Mouse (Mus musculus) heart, adult 2 months (tissue): Measurements from ENCODE around the gene Nfu1. TPM values are rescaled to one million over a fixed set of nuclear protein-coding genes. Genes with fewer than 3 reads are reported as not detected.

Experiments
- DNase-seq, 2 experiments: peaks; one replicate each; pipeline ENCODE4 v3.0.0; 2021
- H3K27ac ChIP-seq: fragments of 200-600 bp; 2 replicates; pipeline ENCODE4 v1.8.1; 2022
- H3K27me3 ChIP-seq: fragments of 200-500 bp; 2 replicates; pipeline ENCODE4 v1.6.1; 2012; ENCODE audit warnings: mild to moderate bottlenecking, low read length, inconsistent platforms, mixed read lengths; ENCODE audit not compliant: control insufficient read depth, insufficient read depth
- H3K36me3 ChIP-seq: fragments of 200-500 bp; 2 replicates; pipeline ENCODE4 v1.6.1; 2012; ENCODE audit warnings: low read length, inconsistent platforms; ENCODE audit not compliant: control insufficient read depth, insufficient read depth
- H3K4me1 ChIP-seq: fragments of 200-500 bp; 2 replicates; pipeline ENCODE4 v1.6.1; 2011; ENCODE audit warnings: low read length; ENCODE audit not compliant: control insufficient read depth, insufficient read depth
- H3K4me3 ChIP-seq: fragments of 200-600 bp; 2 replicates; pipeline ENCODE4 v1.8.1; 2022
- H3K79me2 ChIP-seq: fragments of 200-500 bp; replicated peaks from 2 replicates; pipeline ENCODE4 v1.6.1; 2012; ENCODE audit warnings: mild to moderate bottlenecking, inconsistent platforms, low read length, moderate library complexity, mixed read lengths; ENCODE audit not compliant: control insufficient read depth, insufficient read depth
- H3K9ac ChIP-seq: fragments of 200-500 bp; 2 replicates; pipeline ENCODE4 v1.6.1; 2012; ENCODE audit warnings: low read depth, mild to moderate bottlenecking, control low read depth, inconsistent platforms, low read length, mixed read lengths
- CTCF ChIP-seq: fragments of 200-600 bp; IDR thresholded peaks from 2 replicates; pipeline ENCODE4 v1.8.1; 2022; ENCODE audit warnings: antibody characterized with exemption, mild to moderate bottlenecking, moderate library complexity
- EP300 ChIP-seq: fragments of 200-500 bp; IDR thresholded peaks from 2 replicates; pipeline ENCODE4 v1.6.1; 2011; ENCODE audit warnings: low read depth, low read length, control low read depth; ENCODE audit not compliant: insufficient read depth
- POLR2A ChIP-seq: fragments of 200-500 bp; IDR thresholded peaks from 2 replicates; pipeline ENCODE4 v1.6.1; 2011; ENCODE audit warnings: mild to moderate bottlenecking, low read depth, low read length, control low read depth; ENCODE audit not compliant: insufficient read depth
- WGBS: fragments of 180-500 bp; shearing (Covaris S2); methylation state at CpG from one replicate; pipeline ENCODE4 v1.1.7; 2018; 5-methylcytosine and 5-hydroxymethylcytosine counted together
- intact Hi-C: fragments of 180-260 bp; cut with DNase I; formaldehyde crosslinking; loops from one replicate; pipeline ENCODE4 v1.15.1; 2025
- long read RNA-seq: library from polyadenylated mRNA; stranded (forward); transcript quantifications from one replicate; pipeline ENCODE4 v2.0.0, GENCODE M21; 2021
- polyA plus RNA-seq: library from polyadenylated mRNA; depleted of rRNA; stranded (reverse); fragments of >200 nt; gene quantifications from 2 replicates; pipeline ENCODE4 v1.2.3, GENCODE M21; 2012; rRNA removed
- total RNA-seq, 2 experiments: library from RNA; stranded (reverse); gene quantifications; 2 replicates each; pipeline ENCODE4 v1.2.3; 2021

Gene Nfu1
- total RNA-seq (10 to 100 TPM; 67.6 to 72.3 TPM), polyA plus RNA-seq (200 and 213 TPM in 2 replicates)
- long read RNA-seq, transcript Nfu1-201 (8 exons, 948 nt) = minor isoform, 10 of 70 reads
- long read RNA-seq, transcript Nfu1-202 (8 exons, 950 nt) = major isoform, 53 of 70 reads
- long read RNA-seq, partial matches to known transcripts = 4 of 70 reads
- long read RNA-seq, other reads (novel, unspliced or antisense) = 3 of 70 reads

GRCm38 (mm10) chr6:87008887-87009286 is at the start of gene Nfu1:
Gene Nfu1 (plus strand): TSS chr6:87009236.
- H3K36me3 ChIP-seq = peaks cover 7% of the 10 kb centered on the region
- 77% methylated on average over 6 of the region's 6 CpGs for WGBS
- no peak for DNase-seq

GRCm38 (mm10) chr6:86963987-86964685 is 44.9 kb upstream of the Nfu1 start:
- Histone ChIP-seq H3K36me3 (no peaks in the 10 kb centered on the region; the same call in none of the 2 replicates), H3K79me2 (no peaks in the 10 kb centered on the region), H3K4me3 (no peak overlapping the region), H3K9ac (no peak overlapping the region), H3K27ac (no peak overlapping the region), H3K27me3 (no peaks in the 10 kb centered on the region), H3K4me1 (no peaks in the 10 kb centered on the region)
- no peak for TF ChIP-seq EP300
- no peak for TF ChIP-seq POLR2A
- no peak for TF ChIP-seq CTCF
- no peak for DNase-seq
- WGBS = 91% methylated on average over 7 of the region's 7 CpGs
- intact Hi-C loops = no loop called here

More at GRCm38 (mm10) chr6:87008887-87009286, at the start of gene Nfu1:
- H3K4me3 ChIP-seq = peak within 1 kb of the TSS; percentile 89
- H3K27ac ChIP-seq = peak within 1 kb of the TSS; percentile 92
- H3K27me3 ChIP-seq = no peaks in the 10 kb centered on the region
- H3K4me1 ChIP-seq = peaks cover 4% of the 10 kb centered on the region
- H3K79me2 ChIP-seq = peaks cover 5% of the 10 kb centered on the region
- no peak for TF ChIP-seq CTCF
- no peak for TF ChIP-seq EP300
- TF ChIP-seq POLR2A = no peak
- peak within 1 kb of the TSS; percentile 98 for H3K9ac ChIP-seq
- intact Hi-C loops = no loop called here

GRCm38 (mm10) chr6:86967166-86967565 is 41.9 kb upstream of the Nfu1 start:
- H3K4me3 ChIP-seq = no peak overlapping the region
- 72% methylated on average over 2 of the region's 2 CpGs for WGBS
- TF ChIP-seq EP300 = no peak
- no peak for TF ChIP-seq CTCF
- no peak for TF ChIP-seq POLR2A
- no peaks in the 10 kb centered on the region for H3K79me2 ChIP-seq
- intact Hi-C loops = no loop called here
- no peak overlapping the region for H3K9ac ChIP-seq
- DNase-seq = no peak
- H3K36me3 ChIP-seq = no peaks in the 10 kb centered on the region; the same call in 1 of the 2 replicates
- no peaks in the 10 kb centered on the region for H3K4me1 ChIP-seq
- H3K27ac ChIP-seq = no peak overlapping the region
- no peaks in the 10 kb centered on the region for H3K27me3 ChIP-seq

GRCm38 (mm10) chr6:86973956-86974355 is 35.1 kb upstream of the Nfu1 start:
- 92% methylated on average over 4 of the region's 4 CpGs for WGBS
- TF ChIP-seq POLR2A (no peak), EP300 (no peak), CTCF (no peak)
- H3K9ac ChIP-seq = no peak overlapping the region
- H3K4me1 ChIP-seq = no peaks in the 10 kb centered on the region
- DNase-seq = no peak
- no peaks in the 10 kb centered on the region for H3K36me3 ChIP-seq
- no peaks in the 10 kb centered on the region for H3K27me3 ChIP-seq
- no peaks in the 10 kb centered on the region for H3K79me2 ChIP-seq
- intact Hi-C loops = no loop called here
- H3K4me3 ChIP-seq = no peak overlapping the region
- no peak overlapping the region for H3K27ac ChIP-seq

GRCm38 (mm10) chr6:86978156-86978908 is 30.7 kb upstream of the Nfu1 start:
- intact Hi-C loops = no loop called here
- H3K9ac ChIP-seq = no peak overlapping the region
- no peaks in the 10 kb centered on the region for H3K27me3 ChIP-seq
- TF ChIP-seq EP300 (no peak), CTCF (no peak), POLR2A (no peak)
- no peaks in the 10 kb centered on the region for H3K79me2 ChIP-seq
- no peak overlapping the region for H3K4me3 ChIP-seq
- H3K27ac ChIP-seq = no peak overlapping the region
- no peaks in the 10 kb centered on the region for H3K36me3 ChIP-seq
- DNase-seq = no peak
- 79% methylated on average over 8 of the region's 8 CpGs for WGBS
- H3K4me1 ChIP-seq = no peaks in the 10 kb centered on the region

- Histone ChIP-seq H3K36me3 (no peaks in the 10 kb centered on the region), H3K4me3 (no peak overlapping the region), H3K9ac (no peak overlapping the region), H3K79me2 (no peaks in the 10 kb centered on the region), H3K4me1 (no peaks in the 10 kb centered on the region), H3K27ac (no peak overlapping the region), H3K27me3 (no peaks in the 10 kb centered on the region)
- intact Hi-C loops = no loop called here
- no peak for DNase-seq
- no peak for TF ChIP-seq CTCF
- 88% methylated on average over 6 of the region's 6 CpGs for WGBS
Observed at GRCm38 (mm10) chr6:86978909-86979265, 30.1 kb upstream of the Nfu1 start.
